Mouse (Mus musculus) cerebellum, adult 18-20 months (tissue): ENCODE data around the gene Arhgap30.

ENCODE experiments used
- DNase-seq, 2 experiments: peaks; one replicate each; pipeline ENCODE4 v3.0.0; 2021

The Arhgap30 gene

GRCm38 (mm10) chr1:171435288-171435814, 46.6 kb downstream of the Arhgap30 start:
- no peak for DNase-seq

GRCm38 (mm10) chr1:171435974-171436373, 47.2 kb downstream of the Arhgap30 start:
- DNase-seq: no peak

GRCm38 (mm10) chr1:171437264-171438013, 48.7 kb downstream of the Arhgap30 start, which contains the start of gene F11r:
Gene F11r, plus strand, starts transcription at chr1:171437535.
- DNase-seq: peak; percentile 82 to 90

GRCm38 (mm10) chr1:171438014-171438670, 49.4 kb downstream of the Arhgap30 start:
- DNase-seq: no peak

- DNase-seq: no peak
These were observed 50.3 kb downstream of the Arhgap30 start for GRCm38 (mm10) chr1:171439072-171439471.

GRCm38 (mm10) chr1:171440025-171440725, 51.4 kb downstream of the Arhgap30 start:
- no peak for DNase-seq

GRCm38 (mm10) chr1:171441466-171442412, 53.0 kb downstream of the Arhgap30 start:
- DNase-seq: no peak

GRCm38 (mm10) chr1:171442413-171442760, 53.6 kb downstream of the Arhgap30 start:
- DNase-seq: no peak

- no peak for DNase-seq
These were observed 56.3 kb downstream of the Arhgap30 start for GRCm38 (mm10) chr1:171445050-171445449.

GRCm38 (mm10) chr1:171446854-171447253, 58.1 kb downstream of the Arhgap30 start:
- no peak for DNase-seq

- DNase-seq: no peak
These were observed 58.9 kb downstream of the Arhgap30 start for GRCm38 (mm10) chr1:171447692-171448091.

- DNase-seq: no peak
These were observed 61.3 kb downstream of the Arhgap30 start for GRCm38 (mm10) chr1:171450062-171450461.

- DNase-seq: no peak
These were observed 62.2 kb downstream of the Arhgap30 start for GRCm38 (mm10) chr1:171451001-171451400.

GRCm38 (mm10) chr1:171452522-171452921, 63.8 kb downstream of the Arhgap30 start:
- DNase-seq: no peak

- no peak for DNase-seq
These were observed 64.2 kb downstream of the Arhgap30 start for GRCm38 (mm10) chr1:171452923-171453322.

- no peak for DNase-seq
These were observed 66.2 kb downstream of the Arhgap30 start for GRCm38 (mm10) chr1:171454926-171455325.

- no peak for DNase-seq
These were observed 68.8 kb downstream of the Arhgap30 start for GRCm38 (mm10) chr1:171457568-171457967.

- DNase-seq: no peak
These were observed 71.0 kb downstream of the Arhgap30 start for GRCm38 (mm10) chr1:171459791-171460190.
